Mouse (Mus musculus): Measurements from ENCODE around the gene Psmd14. TPM values are rescaled to one million over a fixed set of nuclear protein-coding genes. Genes with fewer than 3 reads are reported as not detected.

Psmd14 gene
- polyA plus RNA-seq, 1 experiment from 2014 or later = 183 TPM

GRCm38 (mm10) chr2:61709570-61709969 lies 1.9 kb upstream of the Psmd14 start:
- H3K36me3 ChIP-seq (ENCODE audit: control insufficient read depth, insufficient read depth, low read length) = no peaks in the 10 kb centered on the region
- no peaks in the 10 kb centered on the region for H3K9me3 ChIP-seq (ENCODE audit: control insufficient read depth, low read length)
- 93% methylated on average over 3 of the region's 3 CpGs for WGBS
- no peaks in the 10 kb centered on the region for H3K27me3 ChIP-seq (replicated peaks; ENCODE audit: control insufficient read depth, insufficient read depth, low read length)
- no peak for ATAC-seq
- no peak overlapping the region for H3K4me2 ChIP-seq (ENCODE audit: low read length)
- H3K4me3 ChIP-seq (ENCODE audit: low read length) = no peak overlapping the region
- H3K27ac ChIP-seq (ENCODE audit: low read depth, low read length) = no peak overlapping the region
- no peak overlapping the region for H3K9ac ChIP-seq (ENCODE audit: low read depth, low read length)
- H3K4me1 ChIP-seq (ENCODE audit: control insufficient read depth, insufficient read depth, low read depth, low read length) = peaks cover 7% of the 10 kb centered on the region

DNA sequence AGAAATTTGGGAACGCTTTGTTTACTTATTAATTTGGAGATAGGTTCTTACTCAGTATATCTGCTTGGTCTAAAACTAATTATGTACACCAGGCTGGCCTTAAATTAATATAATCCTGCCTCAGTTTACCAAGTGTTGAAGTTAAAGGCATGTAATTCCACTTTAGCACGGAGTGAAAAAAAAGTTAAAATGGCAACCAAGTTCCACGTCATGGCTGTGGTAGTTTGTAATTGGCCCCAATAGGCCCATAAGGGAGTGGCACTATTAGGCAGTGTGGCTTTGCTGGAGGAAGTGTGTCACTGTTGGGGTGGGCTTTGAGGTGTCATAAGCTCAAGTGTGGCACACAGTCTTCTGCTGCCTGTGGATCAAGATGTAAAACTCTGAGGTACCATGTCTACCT lies 1.0 kb downstream of the Psmd14 start:
- H3K27me3 ChIP-seq (replicated peaks; ENCODE audit: control insufficient read depth, insufficient read depth, low read length) = no peaks in the 10 kb centered on the region
- 58% methylated on average over 3 of the region's 3 CpGs for WGBS
- H3K4me3 ChIP-seq (ENCODE audit: low read length) = peak overlapping the region; percentile 98
- no peaks in the 10 kb centered on the region for H3K9me3 ChIP-seq (ENCODE audit: control insufficient read depth, low read length)
- H3K36me3 ChIP-seq (ENCODE audit: control insufficient read depth, insufficient read depth, low read length) = no peaks in the 10 kb centered on the region
- ATAC-seq = no peak
- peaks cover 7% of the 10 kb centered on the region for H3K4me1 ChIP-seq (ENCODE audit: control insufficient read depth, insufficient read depth, low read depth, low read length)
- H3K27ac ChIP-seq (ENCODE audit: low read depth, low read length) = no peak overlapping the region
- H3K4me2 ChIP-seq (ENCODE audit: low read length) = peak overlapping the region; percentile 90
- peak overlapping the region; percentile 98 for H3K9ac ChIP-seq (ENCODE audit: low read depth, low read length)

DNA sequence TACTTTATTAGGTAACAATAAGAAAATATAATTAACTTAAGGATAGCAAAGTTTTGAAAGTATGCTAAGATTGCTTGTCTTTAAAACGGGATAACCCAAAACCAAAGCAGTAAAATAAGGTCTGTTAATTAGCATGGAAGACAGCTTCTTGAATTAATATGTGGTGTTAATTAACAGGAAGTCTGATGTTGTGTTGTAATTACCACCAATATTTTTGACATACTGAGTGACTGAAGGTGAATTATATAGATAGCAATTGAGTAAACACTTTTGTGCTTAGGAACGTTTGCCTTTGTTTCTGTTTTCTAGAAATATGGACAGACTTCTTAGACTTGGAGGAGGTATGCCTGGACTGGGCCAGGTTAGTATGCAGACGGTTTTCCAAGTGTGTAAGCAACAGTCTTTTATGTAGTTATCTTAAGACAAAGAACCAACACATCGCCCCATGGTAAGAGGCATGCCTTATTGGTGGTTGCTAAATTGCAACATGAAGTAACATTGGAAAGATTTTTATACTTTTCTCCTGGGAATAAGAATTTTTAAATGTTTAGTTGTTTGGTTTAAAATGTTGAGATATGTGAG lies 11.0 kb downstream of the Psmd14 start:
- Histone ChIP-seq H3K9ac (ENCODE audit: low read depth, low read length) (no peak overlapping the region), H3K4me3 (ENCODE audit: low read length) (no peak overlapping the region), H3K4me2 (ENCODE audit: low read length) (no peak overlapping the region), H3K4me1 (ENCODE audit: control insufficient read depth, insufficient read depth, low read depth, low read length) (no peaks in the 10 kb centered on the region), H3K9me3 (ENCODE audit: control insufficient read depth, low read length) (no peaks in the 10 kb centered on the region), H3K27ac (ENCODE audit: low read depth, low read length) (no peak overlapping the region), H3K27me3 (replicated peaks; ENCODE audit: control insufficient read depth, insufficient read depth, low read length) (no peaks in the 10 kb centered on the region), H3K36me3 (ENCODE audit: control insufficient read depth, insufficient read depth, low read length) (peaks cover 4% of the 10 kb centered on the region; the same call in 1 of the 2 replicates)
- WGBS = 83% methylated on average over 4 of the region's 4 CpGs
- ATAC-seq = no peak

DNA sequence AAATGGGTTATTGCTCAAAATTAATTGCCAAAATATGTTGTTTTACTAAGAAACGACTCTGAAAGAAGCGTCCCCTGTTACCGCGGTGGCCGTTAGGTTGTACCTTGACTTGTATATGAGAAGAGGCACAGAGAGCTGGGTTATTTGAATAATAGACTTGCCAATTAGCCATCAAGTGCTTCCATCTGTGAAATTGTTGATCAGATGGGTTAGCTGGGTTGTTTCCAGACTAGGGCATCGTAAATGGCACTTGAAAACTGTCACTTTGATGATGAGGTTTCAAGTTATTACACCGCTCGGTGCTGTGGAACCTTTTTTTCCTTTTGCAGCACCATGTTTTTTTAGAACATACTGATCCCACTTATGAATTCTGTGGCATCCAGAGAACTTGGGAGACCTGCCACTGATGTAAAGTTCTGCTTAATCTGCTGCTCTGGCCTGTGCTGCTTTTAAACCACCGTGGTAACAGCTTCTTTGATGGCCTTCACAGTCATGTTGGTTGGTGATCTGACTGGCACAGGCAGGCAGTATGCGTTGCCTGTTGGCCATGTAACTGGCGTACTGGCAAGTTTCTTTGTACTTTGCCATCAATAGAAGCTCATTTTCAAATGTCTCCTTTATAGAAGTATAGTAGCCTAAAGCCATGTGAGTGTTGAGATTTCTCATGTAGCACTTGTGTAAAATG lies 21.4 kb downstream of the Psmd14 start:
- 69% methylated on average over 11 of the region's 11 CpGs for WGBS
- Histone ChIP-seq H3K4me2 (ENCODE audit: low read length) (no peak overlapping the region), H3K9ac (ENCODE audit: low read depth, low read length) (no peak overlapping the region), H3K27me3 (replicated peaks; ENCODE audit: control insufficient read depth, insufficient read depth, low read length) (no peaks in the 10 kb centered on the region), H3K27ac (ENCODE audit: low read depth, low read length) (no peak overlapping the region), H3K4me1 (ENCODE audit: control insufficient read depth, insufficient read depth, low read depth, low read length) (no peaks in the 10 kb centered on the region), H3K36me3 (ENCODE audit: control insufficient read depth, insufficient read depth, low read length) (no peaks in the 10 kb centered on the region), H3K9me3 (ENCODE audit: control insufficient read depth, low read length) (no peaks in the 10 kb centered on the region), H3K4me3 (ENCODE audit: low read length) (no peak overlapping the region)
- no peak for ATAC-seq

GRCm38 (mm10) chr2:61734175-61734574 lies 22.7 kb downstream of the Psmd14 start:
- ATAC-seq = no peak
- H3K27ac ChIP-seq (ENCODE audit: low read depth, low read length) = no peak overlapping the region
- no peaks in the 10 kb centered on the region for H3K36me3 ChIP-seq (ENCODE audit: control insufficient read depth, insufficient read depth, low read length)
- H3K4me3 ChIP-seq (ENCODE audit: low read length) = no peak overlapping the region
- no peak overlapping the region for H3K9ac ChIP-seq (ENCODE audit: low read depth, low read length)
- WGBS = 85% methylated on average over 1 of the region's 1 CpGs
- no peaks in the 10 kb centered on the region for H3K9me3 ChIP-seq (ENCODE audit: control insufficient read depth, low read length)
- H3K27me3 ChIP-seq (replicated peaks; ENCODE audit: control insufficient read depth, insufficient read depth, low read length) = no peaks in the 10 kb centered on the region
- no peak overlapping the region for H3K4me2 ChIP-seq (ENCODE audit: low read length)
- H3K4me1 ChIP-seq (ENCODE audit: control insufficient read depth, insufficient read depth, low read depth, low read length) = no peaks in the 10 kb centered on the region

DNA sequence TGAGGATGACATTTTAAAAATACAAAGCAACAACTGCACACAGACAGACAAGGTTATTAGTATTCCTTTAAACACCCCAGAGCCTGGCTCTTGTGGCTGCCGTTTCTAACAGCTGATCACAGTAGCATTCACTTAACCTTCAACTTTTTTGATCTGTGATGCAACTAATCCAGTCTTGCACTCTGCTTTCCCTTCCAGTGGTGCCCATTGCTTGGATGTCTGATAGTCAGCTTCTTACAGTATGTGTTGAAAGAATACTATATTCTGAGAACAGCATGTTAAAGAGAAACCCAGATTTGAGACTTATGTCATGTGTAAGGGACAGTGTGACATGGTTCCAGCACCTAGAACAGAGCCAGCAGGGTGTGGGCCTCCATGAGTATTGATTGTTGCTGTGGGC lies 34.6 kb downstream of the Psmd14 start:
- no peak overlapping the region for H3K4me3 ChIP-seq (ENCODE audit: low read length)
- no peaks in the 10 kb centered on the region for H3K9me3 ChIP-seq (ENCODE audit: control insufficient read depth, low read length)
- 64% methylated on average over 1 of the region's 1 CpGs for WGBS
- H3K27ac ChIP-seq (ENCODE audit: low read depth, low read length) = no peak overlapping the region
- no peaks in the 10 kb centered on the region for H3K36me3 ChIP-seq (ENCODE audit: control insufficient read depth, insufficient read depth, low read length)
- H3K4me2 ChIP-seq (ENCODE audit: low read length) = no peak overlapping the region
- no peak for ATAC-seq
- H3K4me1 ChIP-seq (ENCODE audit: control insufficient read depth, insufficient read depth, low read depth, low read length) = no peaks in the 10 kb centered on the region
- no peaks in the 10 kb centered on the region for H3K27me3 ChIP-seq (replicated peaks; ENCODE audit: control insufficient read depth, insufficient read depth, low read length)
- H3K9ac ChIP-seq (ENCODE audit: low read depth, low read length) = no peak overlapping the region

GRCm38 (mm10) chr2:61746580-61746979 lies 35.1 kb downstream of the Psmd14 start:
- no peaks in the 10 kb centered on the region for H3K9me3 ChIP-seq (ENCODE audit: control insufficient read depth, low read length)
- no peak overlapping the region for H3K4me2 ChIP-seq (ENCODE audit: low read length)
- no peaks in the 10 kb centered on the region for H3K27me3 ChIP-seq (replicated peaks; ENCODE audit: control insufficient read depth, insufficient read depth, low read length)
- no peak overlapping the region for H3K9ac ChIP-seq (ENCODE audit: low read depth, low read length)
- WGBS = 87% methylated on average over 2 of the region's 2 CpGs
- H3K4me1 ChIP-seq (ENCODE audit: control insufficient read depth, insufficient read depth, low read depth, low read length) = no peaks in the 10 kb centered on the region
- no peak overlapping the region for H3K27ac ChIP-seq (ENCODE audit: low read depth, low read length)
- ATAC-seq = no peak
- H3K4me3 ChIP-seq (ENCODE audit: low read length) = no peak overlapping the region
- no peaks in the 10 kb centered on the region for H3K36me3 ChIP-seq (ENCODE audit: control insufficient read depth, insufficient read depth, low read length)

GRCm38 (mm10) chr2:61747411-61747810 lies 35.9 kb downstream of the Psmd14 start:
- 63% methylated on average over 2 of the region's 2 CpGs for WGBS
- Histone ChIP-seq H3K36me3 (ENCODE audit: control insufficient read depth, insufficient read depth, low read length) (no peaks in the 10 kb centered on the region), H3K27me3 (replicated peaks; ENCODE audit: control insufficient read depth, insufficient read depth, low read length) (no peaks in the 10 kb centered on the region), H3K27ac (ENCODE audit: low read depth, low read length) (no peak overlapping the region), H3K9me3 (ENCODE audit: control insufficient read depth, low read length) (no peaks in the 10 kb centered on the region), H3K4me2 (ENCODE audit: low read length) (no peak overlapping the region), H3K4me3 (ENCODE audit: low read length) (no peak overlapping the region), H3K9ac (ENCODE audit: low read depth, low read length) (no peak overlapping the region), H3K4me1 (ENCODE audit: control insufficient read depth, insufficient read depth, low read depth, low read length) (no peaks in the 10 kb centered on the region)
- ATAC-seq = no peak

DNA sequence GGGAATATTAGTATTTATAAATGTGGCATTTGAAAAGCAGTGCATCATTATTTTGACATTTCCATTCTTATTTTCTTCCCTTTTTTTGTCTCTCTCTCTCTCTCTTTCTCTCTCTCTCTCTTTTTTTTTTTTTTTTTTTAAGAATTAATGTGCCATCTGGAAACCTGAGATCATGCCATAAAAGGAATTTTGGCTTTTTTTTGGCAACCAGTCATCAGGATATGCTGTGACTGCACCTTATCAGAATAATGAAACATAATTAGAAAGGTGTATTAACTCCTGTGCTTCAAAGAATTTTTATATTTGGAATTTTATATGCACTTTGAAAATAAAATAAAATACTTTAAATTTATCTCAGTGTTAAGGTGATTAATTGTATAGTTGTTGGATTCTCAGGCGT lies 39.2 kb downstream of the Psmd14 start:
- 85% methylated on average over 1 of the region's 1 CpGs for WGBS
- ATAC-seq = no peak
- H3K27me3 ChIP-seq (replicated peaks; ENCODE audit: control insufficient read depth, insufficient read depth, low read length) = no peaks in the 10 kb centered on the region
- H3K4me2 ChIP-seq (ENCODE audit: low read length) = no peak overlapping the region
- H3K27ac ChIP-seq (ENCODE audit: low read depth, low read length) = no peak overlapping the region
- H3K36me3 ChIP-seq (ENCODE audit: control insufficient read depth, insufficient read depth, low read length) = no peaks in the 10 kb centered on the region
- H3K9ac ChIP-seq (ENCODE audit: low read depth, low read length) = no peak overlapping the region
- no peaks in the 10 kb centered on the region for H3K9me3 ChIP-seq (ENCODE audit: control insufficient read depth, low read length)
- H3K4me1 ChIP-seq (ENCODE audit: control insufficient read depth, insufficient read depth, low read depth, low read length) = no peaks in the 10 kb centered on the region
- no peak overlapping the region for H3K4me3 ChIP-seq (ENCODE audit: low read length)
